Mouse (Mus musculus) gastrocnemius, postnatal 36 days (tissue): ENCODE data around the gene Plcd1. TPM values are rescaled to one million over a fixed set of nuclear protein-coding genes. Genes with fewer than 3 reads are reported as not detected.

ENCODE experiments used
- DNase-seq, 2 experiments: peaks; one replicate each; pipeline ENCODE4 v3.0.0; 2022
- intact Hi-C: fragments of 180-260 bp; cut with DNase I; formaldehyde crosslinking; loops from one replicate; pipeline ENCODE4 v1.15.1; 2025
- microRNA-seq, 2 experiments: library from miRNA; unstranded; fragments of <30 nt; microRNA quantifications; one replicate each; pipeline ENCODE4 v1.2.0; 2021
- total RNA-seq, 2 experiments: library from RNA; stranded (reverse); gene quantifications; 2 replicates each; pipeline ENCODE4 v1.2.3; 2021

The Plcd1 gene
- total RNA-seq, 2 experiments from 2014 or later = 8.2 to 9.0 TPM

GRCm38 (mm10) chr9:119029568-119029967 lies 63.7 kb downstream of the Plcd1 start:
- DNase-seq = peak; percentile 61 to 74
- intact Hi-C loops = loop anchor here (1.0 to 5.0 kb wide), 2 partner anchors 38 to 108 kb away; no protein-coding TSS in a partner anchor

DNA sequence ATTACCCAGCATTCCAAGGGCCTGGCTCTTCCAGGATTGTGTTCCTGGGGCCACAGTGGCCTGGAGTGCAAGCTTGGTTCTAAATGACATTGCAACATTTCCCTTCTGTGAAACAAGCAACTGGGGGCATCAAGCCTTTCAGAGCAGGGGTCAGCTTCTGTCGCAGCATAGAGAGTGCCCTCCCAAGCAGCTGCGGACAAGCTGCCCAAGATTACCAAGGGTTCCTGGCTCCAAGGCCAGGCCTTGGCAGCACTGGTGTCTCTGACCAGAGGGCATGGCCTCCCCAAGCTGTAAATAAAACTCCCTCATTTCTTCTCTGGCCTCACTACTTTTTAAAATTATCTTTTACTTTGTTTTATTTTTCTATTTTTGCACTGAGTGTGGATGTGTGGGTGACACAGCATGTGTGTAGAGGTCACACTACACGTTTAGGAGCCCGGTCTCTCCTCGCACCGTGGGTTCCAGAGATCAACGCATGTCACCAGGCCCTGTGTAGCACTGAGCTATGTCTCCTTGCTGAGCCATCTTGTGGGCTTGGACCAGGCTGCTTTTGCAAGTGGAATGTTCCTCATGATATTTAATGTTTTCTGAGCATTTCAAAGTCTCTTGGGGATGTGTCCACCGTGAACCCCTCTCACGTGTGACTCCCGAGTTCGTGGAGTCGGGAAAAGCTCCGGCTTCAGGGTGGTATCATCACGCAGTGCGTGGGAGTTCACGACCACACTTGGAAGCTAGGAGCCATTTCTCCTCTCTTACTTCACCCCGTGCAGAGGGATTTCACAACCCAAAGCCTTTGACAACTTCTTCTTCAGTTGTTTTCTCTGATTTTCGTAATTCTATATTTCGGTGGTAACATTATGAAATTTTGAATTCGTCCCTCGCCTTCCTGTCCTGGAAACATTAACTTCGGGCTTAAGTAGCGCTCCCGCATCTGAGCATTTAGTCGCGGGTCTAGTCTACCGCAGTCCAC lies 64.8 kb downstream of the Plcd1 start:
- DNase-seq = no peak
- intact Hi-C loops = loop anchor here (1.0 to 5.0 kb wide), 2 partner anchors 39 to 107 kb away; no protein-coding TSS in a partner anchor

DNA sequence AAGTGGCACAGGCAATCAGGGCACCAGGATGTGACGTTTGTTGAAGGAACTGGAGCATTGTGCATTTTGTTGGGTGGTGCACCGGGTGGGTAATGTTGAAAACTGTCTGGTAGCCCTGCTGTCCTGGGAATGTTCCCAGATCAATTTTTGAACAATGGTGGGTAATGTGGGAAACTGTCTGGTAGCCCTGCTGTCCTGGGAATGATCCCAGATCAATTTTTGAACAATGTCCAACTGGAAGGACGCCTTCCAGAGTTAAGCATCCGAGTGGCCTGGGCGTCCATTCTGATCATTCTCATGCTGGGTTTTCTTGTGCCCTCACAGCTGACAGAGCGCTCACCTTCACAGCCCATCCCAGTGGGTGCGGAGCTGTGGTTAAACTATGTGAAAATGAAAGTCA lies 66.0 kb downstream of the Plcd1 start:
- intact Hi-C loops = loop anchor here (5.0 kb wide), 1 partner anchor 40 kb away; no protein-coding TSS in a partner anchor

DNA sequence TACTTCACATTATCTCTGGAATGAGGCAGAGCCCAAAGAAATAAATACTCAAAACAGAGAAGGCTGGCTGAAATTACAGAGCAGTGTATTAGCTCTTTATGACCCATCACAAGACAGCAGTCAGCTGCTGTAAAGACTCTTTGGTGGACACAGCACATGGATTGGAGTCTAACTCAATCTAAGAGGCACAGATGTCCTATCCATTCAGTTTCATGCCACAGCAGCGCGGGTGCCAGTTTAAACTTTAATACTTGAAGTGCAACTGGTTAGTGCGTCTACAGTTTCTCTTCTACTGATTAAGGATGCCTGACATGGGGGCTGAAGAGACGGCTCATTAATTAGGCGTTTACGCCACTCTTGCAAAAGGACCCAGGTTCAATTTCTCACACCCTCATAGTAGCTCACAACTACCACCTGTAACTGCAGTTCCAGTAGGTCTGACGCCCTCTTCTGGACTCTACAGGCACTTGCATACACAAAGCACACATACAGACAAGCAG lies 67.4 kb downstream of the Plcd1 start:
- intact Hi-C loops = loop anchor here (5.0 kb wide), 1 partner anchor 41 kb away; no protein-coding TSS in a partner anchor
- DNase-seq = no peak

More for the DNA sequence above, 66.0 kb downstream of the Plcd1 start:
- no peak for DNase-seq

- intact Hi-C loops = loop anchor here (5.0 kb wide), 1 partner anchor 42 kb away; no protein-coding TSS in a partner anchor
- no peak for DNase-seq
Observed at GRCm38 (mm10) chr9:119025263-119025662, 68.0 kb downstream of the Plcd1 start.

- DNase-seq = no peak
- intact Hi-C loops = no loop called here
Observed at GRCm38 (mm10) chr9:119021731-119022130, 71.6 kb downstream of the Plcd1 start.

Small RNA genes lying within 50 kb of the gene (microRNA-seq; reads per million reads assigned to microRNA genes)
- gene Mir26a-1 = 11.9 to 16.1 reads per million in 2 experiments

Other genes with a start within 250 kb of the Plcd1 start
- gene Ctdspl, start 167.0 kb downstream of the Plcd1 start, total RNA-seq = 1 to 10 TPM; 4.9 to 5.1 TPM
- gene Vill, start 40.7 kb downstream of the Plcd1 start, total RNA-seq = under 1 TPM; 0.18 to 0.81 TPM
- gene Dlec1, start 9.0 kb upstream of the Plcd1 start, total RNA-seq = not detected
- under 1 TPM; 0.31 to 0.54 TPM for gene Acaa1b, start 63.6 kb upstream of the Plcd1 start, total RNA-seq
- gene Gm47289, start 65.7 kb upstream of the Plcd1 start, total RNA-seq = not detected
- gene Slc22a13, start 115.6 kb upstream of the Plcd1 start, total RNA-seq = under 1 TPM in 1 of 2 experiments, not detected in 1; 0.13 TPM
- gene Oxsr1, start 228.9 kb upstream of the Plcd1 start, total RNA-seq = 10 to 100 TPM; 48.4 to 51.0 TPM
- gene Acaa1a, start 246.2 kb upstream of the Plcd1 start, total RNA-seq = 10 to 100 TPM; 35.4 to 38.2 TPM
- 1 to 10 TPM; 4.1 to 5.0 TPM for gene Myd88, start 247.9 kb upstream of the Plcd1 start, total RNA-seq